Mouse (Mus musculus) left cerebral cortex, adult 8-10 months (tissue): ENCODE data around the gene Furin. TPM values are rescaled to one million over a fixed set of nuclear protein-coding genes. Genes with fewer than 3 reads are reported as not detected.

Experiments used
- DNase-seq, 2 experiments: peaks; one replicate each; pipeline ENCODE4 v3.0.0; 2022; ENCODE audit warnings: low spot score in 2 of 2
- total RNA-seq, 4 experiments: library from RNA; stranded (reverse); gene quantifications; 2 replicates each; pipeline ENCODE4 v1.2.4; 2022

Furin gene
- total RNA-seq, 4 experiments from 2014 or later, result 30.7 to 33.6 (median 33.2) TPM

DNA sequence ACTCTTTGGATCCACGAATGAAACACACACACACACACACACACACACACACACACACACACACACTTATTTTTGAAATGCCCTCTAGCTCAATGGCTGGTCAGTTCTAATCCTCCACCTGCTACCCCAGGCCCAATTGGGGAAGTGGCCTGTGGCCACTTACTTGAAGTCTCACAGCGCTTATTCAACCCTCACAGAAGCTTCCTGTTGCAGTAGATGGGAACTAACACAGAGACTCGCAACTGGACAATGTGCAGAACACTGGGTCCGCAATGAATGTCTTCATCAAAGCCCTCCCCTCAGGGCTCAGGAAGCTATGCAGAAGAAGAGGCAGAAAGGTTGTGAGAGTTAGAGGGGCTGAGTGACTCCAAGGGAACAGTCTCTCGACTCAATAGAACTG, 22.5 kb upstream of the Furin start:
- DNase-seq, result no peak

DNA sequence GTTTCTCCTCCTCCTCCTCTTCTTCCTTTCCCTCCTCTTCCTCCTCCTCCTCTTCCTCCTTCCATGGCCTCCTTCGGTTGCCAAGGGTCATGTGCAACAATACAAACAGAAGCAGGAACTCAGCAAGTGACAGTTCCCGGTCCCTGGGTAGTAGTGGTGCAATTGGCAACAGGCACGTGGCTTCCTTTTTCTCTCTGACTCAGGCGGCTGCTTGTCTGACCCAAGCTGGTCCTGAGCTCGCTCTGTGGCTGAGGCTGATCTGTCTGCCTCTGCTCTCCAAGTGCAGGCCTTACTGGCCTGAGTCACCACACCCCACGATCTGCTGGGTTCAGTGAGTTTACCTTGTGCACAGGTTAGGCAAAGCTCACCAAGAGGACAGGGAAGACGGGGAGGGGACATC, 21.1 kb upstream of the Furin start:
- no peak for DNase-seq

DNA sequence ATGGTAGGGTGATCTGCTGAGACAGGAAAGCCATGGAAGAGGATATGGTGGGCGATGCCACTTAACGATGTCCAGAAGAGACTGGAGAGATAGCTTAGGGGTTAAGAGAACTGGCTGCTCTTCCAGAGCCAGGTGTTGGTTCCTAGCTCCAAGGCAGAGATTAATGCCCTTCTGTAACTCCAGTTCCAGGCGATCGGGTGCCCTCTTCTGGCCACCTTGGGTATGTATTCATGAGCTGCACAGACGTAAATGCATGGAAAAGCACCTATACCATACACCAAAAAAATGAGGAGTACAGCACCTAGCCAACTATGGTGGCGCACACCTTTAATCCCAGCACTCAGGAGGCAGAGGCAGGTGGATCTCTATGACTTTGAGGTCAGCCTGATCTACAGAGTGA, 19.5 kb upstream of the Furin start:
- no peak for DNase-seq

DNA sequence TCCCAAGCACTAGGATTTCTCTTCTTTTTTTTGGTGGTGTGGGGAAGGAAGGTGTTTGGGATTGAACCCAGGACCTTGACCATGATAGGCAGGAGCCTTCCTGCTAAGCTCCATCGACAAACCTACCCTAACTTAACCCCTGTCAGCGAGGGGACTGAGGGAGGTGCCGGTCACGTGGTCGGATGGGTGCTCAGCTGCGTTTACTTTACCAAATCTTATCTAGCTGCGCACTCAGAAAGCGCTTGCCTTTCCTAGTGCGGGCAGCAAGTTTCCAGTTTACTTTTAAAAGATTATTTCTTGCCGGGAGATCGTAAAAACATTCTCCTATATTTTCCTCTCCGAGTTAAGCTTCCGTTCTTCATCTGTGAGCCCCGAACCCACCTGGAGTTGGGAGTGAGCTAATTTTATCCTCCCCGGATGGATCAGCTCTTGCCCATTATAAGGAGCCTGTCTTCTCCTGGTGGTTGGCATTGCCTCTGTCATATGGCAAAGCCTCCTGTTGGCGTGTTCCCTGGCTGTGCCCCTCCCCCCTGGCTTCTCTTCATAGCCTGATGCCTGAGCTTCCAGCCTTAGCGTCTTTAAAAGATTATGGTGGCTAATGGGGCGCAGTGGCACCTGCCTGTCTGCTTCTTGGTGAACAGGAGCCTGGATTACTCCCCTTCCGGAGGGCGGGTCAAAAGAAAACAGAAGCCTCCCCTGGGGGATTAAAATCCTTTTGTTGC, 17.7 kb upstream of the Furin start:
- DNase-seq, result no peak

DNA sequence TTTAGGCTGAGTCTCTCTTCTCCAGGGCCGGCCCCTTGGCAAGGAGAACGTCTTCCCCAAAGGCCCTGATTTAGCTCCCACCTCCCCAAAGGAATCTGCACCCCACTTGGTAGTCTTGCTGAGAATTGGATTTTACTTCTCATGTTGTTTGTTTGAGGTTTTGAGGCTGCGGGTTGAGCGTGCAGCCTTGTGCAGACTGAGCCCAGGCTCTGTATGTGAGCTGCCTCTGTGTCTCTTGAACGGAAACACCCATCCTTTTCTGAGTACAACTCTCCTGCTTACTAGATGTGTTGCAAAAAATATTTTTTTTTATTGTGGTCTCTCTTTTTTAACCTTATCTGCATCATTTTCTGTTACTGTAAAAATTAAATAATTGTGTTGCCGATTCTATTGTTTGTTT, 16.3 kb upstream of the Furin start:
- no peak for DNase-seq

DNA sequence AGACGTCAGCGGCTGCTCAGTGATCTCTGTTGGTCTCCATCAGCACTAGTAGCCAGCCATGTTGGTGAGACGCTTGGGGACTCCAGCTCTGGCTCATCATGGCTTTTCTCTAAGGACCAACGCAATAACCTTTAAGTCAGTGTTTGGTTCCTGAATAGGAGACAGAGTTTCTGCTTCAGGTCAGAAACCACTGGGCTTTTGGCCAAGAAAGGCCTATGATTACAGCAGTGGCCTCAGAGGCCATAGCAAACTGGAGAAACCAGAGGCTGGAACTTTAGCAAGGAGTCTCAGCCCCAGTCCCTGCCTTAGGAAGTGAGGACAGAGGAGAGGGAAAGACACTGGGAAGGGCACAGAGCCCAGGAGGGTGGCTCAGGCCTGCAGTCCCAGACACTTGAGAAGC, 15.3 kb upstream of the Furin start:
- no peak for DNase-seq

DNA sequence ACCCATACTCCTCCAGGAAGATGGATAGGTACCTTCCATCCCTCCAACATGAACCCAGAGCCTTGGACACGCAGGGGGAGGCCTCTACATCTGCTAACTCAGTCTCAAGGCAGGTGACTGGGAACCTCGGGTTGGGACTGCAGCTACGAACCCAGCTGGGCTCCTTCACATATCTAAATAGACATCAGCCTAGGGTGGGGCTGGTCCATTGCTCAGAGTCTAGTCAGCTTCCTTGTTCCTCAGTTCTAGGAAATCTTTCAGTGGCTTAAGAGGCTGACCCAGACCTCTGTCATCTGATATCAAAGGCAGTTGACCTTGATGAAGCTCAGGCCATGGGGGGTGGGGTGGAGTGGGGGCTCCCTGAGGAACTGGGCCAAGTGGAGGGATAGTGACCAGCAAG, 14.0 kb upstream of the Furin start:
- no peak for DNase-seq

DNA sequence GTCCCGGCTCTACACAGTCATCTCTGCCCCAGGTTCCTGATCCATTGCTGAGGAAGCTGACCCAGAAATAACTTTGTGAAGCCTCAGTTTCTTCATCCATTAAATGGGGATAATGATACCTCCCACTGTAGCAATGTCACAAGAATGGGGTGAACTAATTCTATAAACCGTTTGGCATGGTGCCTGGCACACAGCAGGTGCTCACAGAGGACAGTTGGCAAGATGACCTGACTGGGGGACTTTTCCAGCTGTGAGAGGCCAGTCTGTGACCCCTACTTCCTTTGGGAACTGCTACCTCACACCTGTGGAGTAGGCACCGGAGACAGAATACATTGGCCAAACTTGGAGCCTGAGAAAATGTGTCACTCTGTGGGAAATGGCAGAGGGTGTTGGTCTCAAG, 12.8 kb upstream of the Furin start:
- no peak for DNase-seq

DNA sequence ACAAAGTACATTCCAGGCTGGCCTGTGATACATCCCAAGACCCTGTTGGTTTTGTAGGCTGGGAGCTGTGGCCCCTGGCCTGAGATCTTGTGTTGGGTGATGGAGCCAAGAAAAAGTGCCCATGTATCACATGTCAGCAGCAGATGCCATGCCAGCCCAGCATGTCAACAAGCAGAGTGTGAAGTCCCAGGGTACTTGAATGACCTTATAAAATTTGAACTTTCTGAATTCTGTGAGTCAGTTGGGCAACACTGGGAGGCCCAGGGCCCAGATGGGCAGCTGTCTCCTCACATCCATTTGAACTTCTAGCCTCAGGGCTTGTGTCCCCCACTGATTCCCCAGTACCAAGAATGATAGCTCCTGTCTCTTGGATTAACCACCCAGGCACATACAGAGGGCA, 12.4 kb upstream of the Furin start:
- no peak for DNase-seq

DNA sequence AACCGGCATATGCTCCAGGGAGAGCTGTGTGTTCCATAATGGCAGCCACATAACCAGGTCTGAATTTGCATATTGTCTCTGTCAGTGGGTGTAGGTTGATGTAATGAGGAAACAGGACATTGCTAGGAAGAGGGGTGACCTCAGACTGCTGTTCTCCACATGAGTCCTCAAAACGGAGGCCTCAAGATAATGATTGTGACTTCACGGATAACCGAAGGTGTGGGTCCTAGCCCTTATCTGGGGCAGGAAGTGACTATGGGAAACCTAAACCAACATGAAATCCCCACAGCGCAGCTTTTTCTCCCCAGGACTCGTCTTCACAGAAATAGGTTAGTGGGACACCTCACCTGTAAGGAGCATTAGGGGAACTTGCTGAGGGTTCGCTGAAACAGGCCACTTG, 11.7 kb upstream of the Furin start:
- DNase-seq, result no peak

DNA sequence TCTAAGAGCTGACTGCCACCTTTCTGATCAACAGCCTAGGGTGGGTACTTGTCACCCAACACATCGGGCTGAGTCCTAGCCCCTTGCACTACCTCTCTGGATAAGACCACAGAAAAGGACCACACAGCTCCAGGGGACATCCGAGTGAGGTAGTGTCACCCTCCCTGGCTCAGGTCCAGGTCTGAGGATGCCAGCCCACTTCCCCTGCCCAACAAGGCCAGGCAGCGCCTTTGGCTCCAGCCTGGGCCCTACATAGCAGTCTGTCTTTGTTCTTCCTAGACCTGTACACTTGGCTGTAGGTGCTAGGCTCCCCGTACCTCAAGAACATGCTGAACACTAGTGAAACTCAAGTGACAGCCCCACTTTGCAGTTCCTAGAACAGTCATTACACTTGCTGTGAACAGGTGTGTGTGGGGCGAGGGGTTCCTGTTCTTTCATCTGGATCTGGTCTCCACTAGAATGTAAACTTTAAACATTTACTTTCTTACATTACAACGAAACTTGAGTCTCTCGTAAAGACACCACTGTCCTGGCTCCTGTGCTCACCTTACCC, 9.1 kb upstream of the Furin start:
- no peak for DNase-seq

DNA sequence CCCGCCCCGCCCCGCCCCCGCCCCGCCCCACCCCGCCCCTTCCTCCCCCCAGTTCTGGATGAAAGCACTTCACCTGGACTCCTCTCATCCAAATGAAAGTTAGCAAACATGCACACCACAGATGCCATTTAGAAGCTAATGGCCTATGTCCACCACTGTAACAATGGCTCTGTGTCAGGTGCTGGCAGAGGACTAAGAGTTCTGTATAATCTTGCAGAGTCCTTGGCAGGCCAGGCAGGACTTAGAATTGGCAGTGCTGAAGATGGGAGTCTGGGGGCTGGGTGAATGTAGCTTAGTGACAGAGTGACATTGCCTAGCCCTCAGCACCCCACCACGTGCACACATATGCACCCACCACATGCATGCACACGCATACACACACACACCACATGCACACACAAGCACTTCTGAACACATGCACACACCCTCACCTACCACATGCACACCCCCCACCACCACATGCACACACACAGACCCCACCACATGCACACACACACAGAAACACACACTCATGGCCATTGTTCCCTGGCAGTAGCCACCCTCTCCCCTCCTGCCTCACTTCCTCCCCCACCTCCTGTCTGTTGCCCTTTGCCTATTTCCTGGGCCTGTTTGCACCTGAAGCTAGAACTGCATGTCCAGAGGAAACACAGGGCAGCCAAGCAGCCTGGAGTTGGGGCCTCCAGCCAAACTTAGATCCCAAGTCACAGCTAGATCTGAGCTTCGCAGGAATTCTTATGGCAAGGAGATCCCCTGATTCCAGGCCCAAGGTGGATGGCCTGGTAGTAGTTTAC, 8.5 kb upstream of the Furin start:
- DNase-seq, result no peak

DNA sequence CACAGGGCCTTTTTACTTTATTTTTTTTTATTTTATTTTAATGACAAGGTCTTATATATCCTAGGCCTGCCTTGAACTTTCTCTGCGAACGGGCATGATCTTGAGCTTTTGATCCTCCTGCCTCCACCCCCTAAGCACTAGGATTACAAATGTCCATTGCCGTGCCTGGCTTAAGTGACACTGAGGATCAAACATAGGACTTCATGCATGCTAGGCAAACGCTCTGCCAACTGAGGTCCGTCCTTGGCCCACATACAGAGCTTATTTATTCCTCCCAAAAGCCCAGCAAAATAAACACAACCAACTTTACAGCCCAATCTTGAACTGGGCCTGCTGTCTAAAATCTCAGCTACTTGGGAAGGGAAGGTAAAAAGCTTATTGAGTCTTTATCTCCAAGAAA, 7.5 kb upstream of the Furin start:
- no peak for DNase-seq

DNA sequence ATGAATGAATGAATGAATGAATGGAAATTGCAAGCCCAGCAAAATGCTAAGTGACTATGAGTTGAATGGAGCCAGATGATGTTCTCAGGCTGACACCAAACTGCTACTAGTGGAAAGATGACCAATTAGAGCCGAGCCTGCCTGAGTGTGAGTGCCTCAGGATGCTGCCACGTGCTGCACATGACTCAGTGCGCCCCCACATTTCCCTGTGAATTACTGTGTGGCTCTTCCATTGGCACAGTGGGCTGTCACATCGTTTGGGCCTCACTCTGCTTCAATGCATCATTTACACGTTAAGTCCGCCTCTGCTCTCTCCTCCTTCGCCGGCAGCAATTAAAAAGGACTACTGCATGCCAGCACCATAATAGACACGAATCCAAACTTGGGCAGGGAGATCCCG, 7.0 kb upstream of the Furin start:
- DNase-seq, result peak in 1 of 2 experiments; percentile 90

DNA sequence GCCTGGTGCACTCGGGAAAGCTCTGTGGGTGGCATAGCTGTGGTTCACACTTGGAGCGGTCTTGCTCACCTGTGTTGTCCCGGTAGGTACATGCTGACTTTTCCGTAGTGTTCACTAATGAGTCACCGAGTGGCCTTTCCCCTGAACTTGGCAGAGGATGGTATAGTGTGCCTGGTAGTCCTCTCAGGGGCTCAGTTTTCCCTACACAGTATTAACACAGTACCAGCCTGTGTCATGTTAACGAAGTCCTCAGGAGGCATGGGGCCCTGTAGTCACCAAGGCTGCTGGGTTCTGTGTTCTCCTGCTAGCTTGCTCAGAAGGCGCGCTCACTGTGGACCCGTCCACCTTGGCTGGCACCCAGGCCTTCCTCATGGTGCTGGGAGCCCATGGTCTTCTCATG, 5.1 kb upstream of the Furin start:
- no peak for DNase-seq

DNA sequence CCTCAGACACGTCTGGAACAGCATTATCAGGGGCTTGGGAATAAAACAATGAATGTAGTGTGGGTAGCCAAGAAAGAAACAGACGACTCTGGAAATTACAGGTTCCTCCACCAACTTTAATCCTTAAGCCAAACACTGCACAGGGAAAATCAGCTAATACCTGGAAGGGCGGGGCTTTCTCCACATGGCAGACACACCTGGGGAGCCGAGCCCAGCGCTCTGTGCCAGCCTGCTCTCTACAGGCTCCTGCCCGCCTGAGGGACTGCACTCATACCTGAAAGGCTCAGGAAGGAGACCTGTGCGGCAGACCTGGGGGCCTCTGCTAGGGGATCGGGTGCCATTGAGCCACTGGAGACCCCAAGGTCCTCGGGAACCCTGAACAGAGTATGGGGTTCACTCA, 2.5 kb upstream of the Furin start:
- DNase-seq, result no peak

DNA sequence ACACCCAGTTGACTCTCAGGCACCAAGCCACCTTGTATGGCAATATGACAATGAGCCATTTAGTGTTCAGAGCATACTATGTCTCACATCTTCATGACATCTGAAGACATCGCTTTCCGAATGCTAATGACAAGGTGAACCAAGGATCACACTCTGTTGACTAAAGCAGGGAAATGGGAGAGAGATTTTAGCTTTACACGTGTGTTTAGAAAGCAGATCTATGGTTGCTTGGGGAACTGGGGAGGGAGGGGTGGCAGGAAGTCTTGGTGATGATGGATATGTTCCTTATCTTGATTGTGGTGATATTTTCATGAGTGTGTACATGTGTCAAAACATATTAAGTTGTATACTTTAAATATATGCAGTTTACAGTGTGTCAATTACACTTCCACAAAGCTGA, 950 bp upstream of the Furin start:
- DNase-seq, result no peak

DNA sequence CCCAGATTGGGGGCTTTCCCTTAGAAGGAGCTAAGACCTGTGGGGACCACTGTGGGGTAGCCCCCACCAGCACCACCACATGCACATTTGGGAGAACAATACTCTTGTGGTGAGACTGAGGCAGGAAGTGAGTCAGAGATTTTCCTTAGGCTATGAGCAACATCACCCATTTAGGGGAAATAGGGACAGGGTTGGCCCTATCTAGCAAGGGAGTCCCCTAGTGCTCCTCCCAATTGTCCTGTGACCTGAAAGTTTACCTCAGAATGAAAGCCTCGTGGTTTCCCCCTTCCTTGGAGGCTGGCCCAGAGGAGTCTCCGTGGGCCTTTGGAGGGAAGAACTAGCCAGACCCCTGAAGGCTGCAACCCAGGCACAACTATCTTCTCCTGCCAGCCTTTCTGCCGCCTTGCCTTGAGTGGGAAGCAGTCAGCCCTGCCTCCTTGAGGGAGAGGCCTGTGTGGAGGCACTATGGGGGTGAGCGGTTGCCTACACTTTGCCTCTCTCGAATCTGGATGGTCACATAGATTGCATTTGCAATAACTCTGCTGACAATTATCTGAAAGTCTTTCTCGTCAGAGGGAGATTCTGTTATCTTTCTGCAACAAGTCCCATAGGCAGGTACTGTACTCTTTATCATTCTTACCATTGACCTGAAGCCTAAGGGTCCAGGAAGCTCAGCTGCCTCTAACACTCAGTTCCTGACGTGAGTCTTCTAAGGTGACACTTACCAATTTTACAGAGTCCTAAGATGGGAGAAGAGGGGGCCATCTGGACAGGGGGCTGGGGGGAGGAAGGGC, 938 bp downstream of the Furin start:
- no peak for DNase-seq

DNA sequence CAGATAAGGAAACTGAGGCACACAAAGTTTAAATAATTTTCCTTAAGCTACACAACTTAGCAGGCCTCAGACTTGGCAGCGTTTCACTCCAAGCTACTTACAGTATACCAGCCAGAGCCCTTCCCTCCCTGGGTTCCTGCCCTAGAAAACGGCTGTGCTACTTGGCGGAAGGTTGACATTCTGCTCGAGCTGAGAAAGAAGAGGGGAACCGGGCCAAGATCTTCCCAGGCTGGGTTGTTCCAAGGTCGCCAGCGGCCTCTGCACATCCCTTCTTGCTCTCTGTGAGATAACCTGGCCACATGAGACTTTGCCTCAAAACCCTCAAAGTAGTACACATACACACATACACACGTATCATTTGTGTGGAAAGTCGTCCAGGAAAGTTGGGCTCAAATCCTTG, 1.7 kb downstream of the Furin start:
- no peak for DNase-seq

DNA sequence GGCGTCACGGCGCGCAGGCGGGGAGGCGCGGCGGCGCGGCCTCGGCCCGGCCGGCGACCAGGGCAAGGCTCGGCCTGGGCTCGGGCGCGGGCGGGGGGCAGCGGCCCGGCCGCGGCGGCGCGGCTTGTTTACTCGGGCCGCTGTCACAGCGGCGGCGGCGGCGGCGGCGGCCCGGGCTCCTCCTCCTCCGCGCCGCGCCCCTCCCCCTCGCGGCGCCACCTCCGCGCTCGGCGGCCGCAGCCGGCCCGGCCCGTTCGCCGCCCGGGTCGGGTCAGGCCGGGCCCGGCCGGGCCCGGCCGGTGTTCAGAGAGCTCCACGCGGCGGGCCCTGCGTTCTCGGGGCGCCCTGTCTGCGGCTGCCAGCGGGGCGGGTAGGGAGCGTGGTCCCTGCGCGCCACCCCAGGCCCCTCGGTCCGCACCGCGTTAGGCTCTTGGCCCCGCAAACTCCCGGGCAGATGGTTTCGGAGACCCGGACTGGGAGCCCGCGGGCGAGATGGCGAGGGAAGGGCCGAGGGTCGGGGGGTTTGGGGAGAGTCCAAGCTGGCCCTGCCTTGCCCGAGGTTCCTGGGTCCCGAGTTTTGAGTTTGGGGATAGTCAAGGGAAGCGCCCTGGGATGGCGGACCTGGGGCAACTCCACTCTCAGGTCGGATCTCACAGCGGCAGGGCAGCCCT, 2.5 kb downstream of the Furin start:
- no peak for DNase-seq

DNA sequence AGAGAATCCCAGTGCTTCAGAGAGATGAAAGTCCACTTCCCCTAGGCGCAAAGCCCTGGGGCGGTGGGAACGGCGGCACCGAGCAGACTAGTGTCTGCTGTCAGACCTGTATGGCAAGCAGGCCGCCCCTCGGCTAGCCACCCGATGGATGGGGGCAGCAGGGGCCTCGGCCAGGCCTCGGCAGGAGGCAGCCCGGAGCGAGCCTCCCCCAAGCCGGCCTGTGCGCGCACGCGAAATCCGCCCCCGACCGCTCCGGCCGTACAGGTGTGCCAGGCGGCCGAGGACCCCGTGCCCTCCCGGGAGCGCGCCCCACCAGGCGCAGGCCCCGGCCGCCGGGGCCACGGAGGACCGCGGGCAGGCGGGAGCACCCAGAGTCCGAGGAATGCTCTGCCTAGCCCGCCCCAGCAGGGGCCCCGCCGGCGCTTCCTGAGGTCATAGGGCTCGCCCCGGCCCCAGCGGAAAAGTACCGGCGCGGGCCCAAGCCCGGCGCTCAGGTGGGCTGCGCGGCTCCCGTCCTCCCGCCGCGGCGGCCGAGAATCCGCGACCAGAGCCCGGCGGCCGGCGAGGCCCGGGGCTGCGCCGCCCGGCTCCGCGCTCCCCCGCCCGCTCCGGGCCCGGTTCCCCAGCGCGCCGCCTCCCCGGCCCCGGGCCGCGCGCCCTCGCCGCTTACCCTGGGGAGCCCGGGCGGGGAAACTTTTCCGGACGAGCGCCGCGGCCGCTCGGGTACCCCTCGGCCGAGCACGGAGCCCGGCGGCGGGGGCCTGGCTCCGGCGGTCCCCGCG, 3.2 kb downstream of the Furin start:
- no peak for DNase-seq
